Mouse (Mus musculus) forebrain, embryonic 11.5 days (tissue): Measurements from ENCODE around the gene C2cd2. TPM values are rescaled to one million over a fixed set of nuclear protein-coding genes. Genes with fewer than 3 reads are reported as not detected.
A peak's percentile ranks its signal among the peaks of the same experiment; 100 is the strongest.

ENCODE experiments used
- ATAC-seq: fragments of 200-750 bp; cut with Nextera tagmentation; replicated peaks from 2 replicates; pipeline ENCODE4 v1.8.0; 2017; ENCODE audit warnings: moderate TSS enrichment; ENCODE audit not compliant: low FRiP score
- DNase-seq: peaks from one replicate; pipeline ENCODE4 v3.0.0-alpha.2; 2017; ENCODE audit warnings: low spot score
- H3K27ac ChIP-seq: fragments of 300-500 bp; sonication (generic); 2 replicates; pipeline ENCODE4 v1.5.1; 2014; ENCODE audit warnings: low read depth, low read length
- H3K27me3 ChIP-seq: fragments of 300-500 bp; sonication (generic); 2 replicates; pipeline ENCODE4 v1.6.1; 2014; ENCODE audit warnings: mild to moderate bottlenecking, low read length, mixed read lengths; ENCODE audit not compliant: control insufficient read depth, insufficient read depth
- H3K36me3 ChIP-seq: fragments of 300-500 bp; sonication (generic); 2 replicates; pipeline ENCODE4 v1.6.1; 2014; ENCODE audit warnings: mild to moderate bottlenecking, low read length, moderate library complexity, mixed read lengths; ENCODE audit not compliant: control insufficient read depth, insufficient read depth
- H3K4me1 ChIP-seq: fragments of 300-500 bp; sonication (generic); replicated peaks from 2 replicates; pipeline ENCODE4 v1.6.1; 2014; ENCODE audit warnings: low read length, mixed read lengths; ENCODE audit not compliant: control insufficient read depth, insufficient read depth
- H3K4me2 ChIP-seq: fragments of 300-500 bp; sonication (generic); 2 replicates; pipeline ENCODE4 v1.6.1; 2014; ENCODE audit warnings: low read depth, mild to moderate bottlenecking, low read length, moderate library complexity, mixed read lengths; ENCODE audit not compliant: severe bottlenecking
- H3K4me3 ChIP-seq: fragments of 300-500 bp; sonication (generic); 2 replicates; pipeline ENCODE4 v1.5.1; 2014; ENCODE audit warnings: low read depth, low read length
- H3K9ac ChIP-seq: fragments of 300-500 bp; sonication (generic); 2 replicates; pipeline ENCODE4 v1.6.1; 2014; ENCODE audit warnings: low read length
- H3K9me3 ChIP-seq: fragments of 300-500 bp; sonication (generic); 2 replicates; pipeline ENCODE4 v1.6.1; 2016; ENCODE audit warnings: low read length, mixed read lengths; ENCODE audit not compliant: control insufficient read depth
- WGBS: fragments of 180-500 bp; shearing (Covaris S2); extraction: QIAGEN DNeasy Blood & Tissue Kit; methylation state at CpG from one replicate; pipeline ENCODE4 v1.1.7; 2014; 5-methylcytosine and 5-hydroxymethylcytosine counted together
- polyA plus RNA-seq: library from polyadenylated mRNA; unstranded; fragments of >200 nt; fragmentation: Nextera tagmentation; extraction: Ambion mirVana; gene quantifications from 2 replicates; pipeline ENCODE4 v1.2.1, GENCODE M21; 2014

The C2cd2 gene
- polyA plus RNA-seq, 1 experiment from 2014 or later = 14.7 TPM

DNA sequence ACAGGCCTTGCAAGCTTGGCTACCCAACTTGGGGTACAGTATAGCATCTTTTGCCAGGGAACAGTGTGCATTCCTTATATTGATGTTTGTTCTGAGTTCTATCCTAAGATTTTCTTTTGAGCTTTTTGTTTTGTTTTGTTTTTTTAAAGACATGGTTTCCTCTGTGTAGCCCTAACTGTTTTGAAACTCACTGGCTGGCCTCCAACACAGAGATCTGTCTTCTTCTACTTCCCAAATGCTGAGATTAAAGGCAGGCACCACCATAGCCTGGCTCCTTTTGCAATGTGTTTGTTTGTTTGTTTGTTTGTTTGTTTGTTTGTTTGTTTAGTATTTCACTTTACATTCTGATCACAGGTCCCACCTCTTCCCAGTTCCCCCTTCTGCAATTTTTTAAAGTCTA lies 32.2 kb downstream of the C2cd2 start:
- H3K4me1 ChIP-seq = no peaks in the 10 kb centered on the region
- H3K27me3 ChIP-seq = no peaks in the 10 kb centered on the region
- no peak overlapping the region for H3K4me3 ChIP-seq
- DNase-seq (no peak), ATAC-seq (no peak)
- H3K36me3 ChIP-seq = no peaks in the 10 kb centered on the region
- H3K27ac ChIP-seq = no peak overlapping the region
- no peak overlapping the region for H3K4me2 ChIP-seq
- H3K9ac ChIP-seq = no peak overlapping the region
- H3K9me3 ChIP-seq = no peaks in the 10 kb centered on the region

DNA sequence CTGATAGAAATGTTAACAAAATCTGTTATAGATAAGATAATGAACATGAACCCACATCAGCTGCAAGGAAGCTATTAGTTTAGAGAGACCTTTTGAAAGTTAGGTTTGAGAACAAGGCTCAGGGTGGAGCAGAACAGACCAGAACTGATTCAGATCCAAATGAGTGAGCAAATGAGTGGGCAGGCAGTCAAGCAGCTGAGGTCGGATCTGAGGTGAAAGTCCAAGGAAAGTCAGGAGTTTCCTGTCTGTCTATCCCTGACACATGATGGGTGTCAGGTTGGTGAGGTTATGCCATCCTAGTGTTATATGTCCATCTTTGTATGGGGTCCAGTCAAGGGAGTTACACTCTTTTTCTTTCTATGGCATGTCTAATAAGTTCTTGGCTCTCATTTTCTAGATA lies 32.9 kb downstream of the C2cd2 start:
- 71% methylated on average over 1 of the region's 1 CpGs for WGBS

DNA sequence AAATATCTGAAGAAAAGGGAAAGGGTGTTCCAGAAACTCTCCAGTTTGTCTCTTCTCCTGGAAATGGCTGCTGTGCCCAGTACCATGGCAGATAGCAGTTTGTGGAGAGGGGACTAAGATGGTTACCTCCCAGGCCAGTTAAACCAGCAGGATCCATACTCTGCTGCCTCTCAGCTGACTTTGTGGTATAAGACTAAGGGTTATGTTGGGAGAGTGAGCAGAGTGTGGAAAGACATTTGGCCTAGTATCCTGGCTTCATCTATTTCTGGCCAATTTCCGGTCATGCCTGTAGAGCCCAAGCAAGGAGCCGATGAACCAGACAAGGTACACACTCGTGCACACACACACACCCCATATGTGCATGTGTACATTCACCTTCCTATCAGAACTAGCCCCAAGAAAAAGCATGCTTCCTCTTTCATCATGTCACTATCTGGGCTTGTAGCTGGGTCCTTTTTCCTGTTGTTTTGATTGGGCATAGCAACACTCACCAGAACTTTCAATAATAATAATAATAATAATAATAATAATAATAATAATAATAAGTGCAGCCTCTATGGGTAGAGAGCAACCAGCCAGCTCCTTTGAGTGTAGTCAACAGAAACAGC lies 35.0 kb downstream of the C2cd2 start:
- Histone ChIP-seq H3K27me3 (no peaks in the 10 kb centered on the region), H3K27ac (no peak overlapping the region), H3K4me1 (no peaks in the 10 kb centered on the region), H3K36me3 (no peaks in the 10 kb centered on the region), H3K9ac (no peak overlapping the region), H3K9me3 (no peaks in the 10 kb centered on the region), H3K4me3 (no peak overlapping the region), H3K4me2 (no peak overlapping the region)
- 95% methylated on average over 3 of the region's 3 CpGs for WGBS
- DNase-seq (no peak), ATAC-seq (no peak)

More for the DNA sequence above, 32.9 kb downstream of the C2cd2 start:
- no peaks in the 10 kb centered on the region for H3K36me3 ChIP-seq
- H3K27me3 ChIP-seq = no peaks in the 10 kb centered on the region
- H3K9me3 ChIP-seq = no peaks in the 10 kb centered on the region
- H3K9ac ChIP-seq = no peak overlapping the region
- H3K4me3 ChIP-seq = no peak overlapping the region
- ATAC-seq = no peak
- no peak overlapping the region for H3K27ac ChIP-seq
- H3K4me2 ChIP-seq = no peak overlapping the region
- no peak for DNase-seq
- no peaks in the 10 kb centered on the region for H3K4me1 ChIP-seq

DNA sequence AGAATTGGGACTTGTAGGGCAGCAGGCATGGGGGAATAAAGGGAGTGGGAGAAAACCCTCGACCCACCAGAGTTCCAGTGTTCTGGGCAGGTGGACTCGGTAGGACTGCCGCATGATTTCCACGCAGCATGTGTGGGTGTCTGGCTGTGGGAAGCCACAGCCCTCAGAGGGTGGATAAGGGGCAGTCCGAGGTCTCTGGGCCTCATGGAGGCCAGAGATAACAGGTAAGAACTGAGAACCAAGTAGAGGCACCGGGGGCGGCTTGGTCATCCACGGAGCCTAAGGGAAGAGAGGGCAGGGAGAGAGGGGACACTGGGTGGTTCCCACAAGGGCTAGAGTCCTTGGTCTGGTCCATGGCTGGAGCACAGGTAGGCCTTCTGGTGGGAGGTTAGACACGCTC lies 36.0 kb downstream of the C2cd2 start:
- Histone ChIP-seq H3K4me3 (no peak overlapping the region), H3K9ac (no peak overlapping the region), H3K27ac (no peak overlapping the region), H3K4me2 (no peak overlapping the region), H3K27me3 (no peaks in the 10 kb centered on the region), H3K9me3 (no peaks in the 10 kb centered on the region), H3K4me1 (peaks cover 2% of the 10 kb centered on the region; the same call in 1 of the 2 replicates), H3K36me3 (no peaks in the 10 kb centered on the region)
- 88% methylated on average over 9 of the region's 9 CpGs for WGBS
- DNase-seq = no peak
- ATAC-seq = no peak

DNA sequence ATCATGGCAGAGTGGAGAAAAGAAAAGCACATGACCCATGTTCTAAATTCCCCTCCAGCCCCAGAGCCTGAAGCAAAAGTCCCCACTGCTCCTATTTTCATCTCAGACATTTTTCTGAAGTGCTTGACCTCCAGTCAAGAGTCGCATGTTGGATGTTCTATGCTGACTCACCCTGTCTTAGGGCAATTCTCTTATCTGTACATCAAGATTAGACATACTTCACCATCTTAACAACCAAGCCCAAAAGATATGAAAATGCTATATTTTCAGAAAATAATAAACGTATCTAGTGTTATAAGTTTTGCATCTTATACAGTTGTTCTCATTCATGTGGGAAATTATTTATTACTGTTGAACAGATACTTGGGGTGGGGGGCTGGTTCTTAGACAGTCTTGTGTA lies 36.6 kb downstream of the C2cd2 start:
- ATAC-seq = no peak
- WGBS = 83% methylated on average over 2 of the region's 2 CpGs
- H3K36me3 ChIP-seq = no peaks in the 10 kb centered on the region

DNA sequence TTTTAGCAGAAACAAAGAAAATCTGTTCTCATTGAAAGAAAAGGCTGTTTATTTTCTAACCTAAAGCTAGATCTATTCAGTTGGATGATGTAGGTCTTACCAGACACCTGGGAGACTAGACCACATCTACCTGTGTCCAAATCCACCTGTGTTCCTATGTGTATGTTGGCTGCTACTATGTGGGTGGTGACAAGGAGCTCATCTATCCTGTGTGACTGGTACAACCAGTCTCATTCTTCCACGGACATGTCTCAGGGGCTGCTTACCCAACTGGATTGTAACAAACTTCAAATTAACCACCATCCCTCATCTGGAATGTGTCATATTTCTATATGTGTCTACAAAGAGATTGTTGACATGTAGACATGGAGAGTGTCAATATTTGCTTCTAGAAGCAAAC lies 38.7 kb downstream of the C2cd2 start:
- H3K4me3 ChIP-seq = no peak overlapping the region
- H3K4me2 ChIP-seq = no peak overlapping the region
- no peak for DNase-seq
- no peak for ATAC-seq
- H3K36me3 ChIP-seq = no peaks in the 10 kb centered on the region
- peaks cover 2% of the 10 kb centered on the region; the same call in 1 of the 2 replicates for H3K4me1 ChIP-seq
- H3K9me3 ChIP-seq = no peaks in the 10 kb centered on the region
- no peaks in the 10 kb centered on the region for H3K27me3 ChIP-seq
- no peak overlapping the region for H3K9ac ChIP-seq
- no peak overlapping the region for H3K27ac ChIP-seq
- WGBS = 69% methylated on average over 1 of the region's 1 CpGs

More for the DNA sequence above, 36.6 kb downstream of the C2cd2 start:
- Histone ChIP-seq H3K4me3 (no peak overlapping the region), H3K9me3 (no peaks in the 10 kb centered on the region), H3K4me1 (peaks cover 2% of the 10 kb centered on the region; the same call in 1 of the 2 replicates), H3K9ac (no peak overlapping the region), H3K4me2 (no peak overlapping the region), H3K27ac (no peak overlapping the region), H3K27me3 (no peaks in the 10 kb centered on the region)
- no peak for DNase-seq

DNA sequence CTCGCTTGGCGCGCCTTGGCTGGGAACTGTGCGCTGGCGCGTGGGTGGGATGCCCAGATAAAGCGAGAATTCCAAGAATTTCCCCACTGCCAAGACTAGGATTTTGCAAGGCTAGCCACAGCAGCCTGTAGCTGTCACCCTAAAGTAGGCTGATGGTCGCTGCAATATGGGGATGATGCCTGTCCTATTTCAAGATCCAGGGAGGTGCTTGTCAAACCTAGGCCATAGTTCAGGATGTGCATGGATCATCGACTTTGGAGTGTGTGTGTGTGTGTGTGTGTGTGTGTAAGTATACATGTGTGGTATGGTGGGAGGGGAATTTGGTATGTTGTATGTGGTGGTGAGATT lies 39.6 kb downstream of the C2cd2 start:
- H3K9me3 ChIP-seq = no peaks in the 10 kb centered on the region
- peak overlapping the region; percentile 97 for H3K4me2 ChIP-seq
- WGBS = under 1% methylated on average over 9 of the region's 9 CpGs
- H3K4me1 ChIP-seq = peaks cover 2% of the 10 kb centered on the region; the same call in 1 of the 2 replicates
- ATAC-seq = no peak; the same call in 1 of the 2 replicates
- no peak for DNase-seq
- no peaks in the 10 kb centered on the region for H3K27me3 ChIP-seq
- H3K9ac ChIP-seq = peak overlapping the region; percentile 72
- peak overlapping the region; percentile 65 for H3K4me3 ChIP-seq
- no peak overlapping the region for H3K27ac ChIP-seq
- H3K36me3 ChIP-seq = no peaks in the 10 kb centered on the region

DNA sequence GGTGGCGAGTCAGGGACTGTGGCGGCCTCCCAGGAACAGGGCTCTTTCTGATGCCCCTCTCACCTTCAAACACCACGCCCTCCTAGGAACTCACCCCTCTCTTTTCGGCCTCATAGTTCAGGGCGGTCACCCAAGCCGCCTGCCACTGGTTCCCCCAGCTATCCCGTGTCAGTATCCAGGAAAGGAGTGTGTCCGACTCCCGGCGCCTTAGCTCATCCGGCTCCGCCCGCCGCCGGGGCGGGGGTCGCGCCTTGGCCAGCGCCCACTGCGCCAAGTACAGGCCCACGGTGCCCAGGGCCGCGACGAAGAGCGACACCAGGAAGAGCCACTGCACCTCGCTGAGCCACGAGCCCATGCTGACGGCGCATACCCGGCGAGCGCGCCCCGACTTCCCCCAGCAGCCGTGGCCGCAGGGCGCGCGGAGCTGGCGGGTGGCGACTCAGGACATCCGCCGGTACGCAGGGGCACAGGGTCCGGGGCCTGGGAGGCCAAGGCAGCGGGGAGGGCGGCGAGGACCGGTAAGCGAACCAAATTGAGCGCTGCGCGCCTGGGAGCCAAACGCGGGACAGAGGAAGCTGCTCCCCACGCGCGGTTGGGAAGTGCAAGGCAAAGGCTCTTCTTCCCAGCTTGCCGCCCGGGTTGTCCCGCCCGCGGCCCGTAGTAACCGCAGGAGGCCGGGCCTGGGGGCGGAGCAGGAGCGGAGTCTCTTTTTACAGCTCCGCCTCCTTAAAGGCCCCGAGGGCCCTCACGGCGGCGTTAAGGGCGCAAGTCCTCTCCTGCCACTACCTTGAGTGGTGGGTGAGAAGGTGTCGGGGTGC lies 40.2 kb downstream of the C2cd2 start:
- Histone ChIP-seq H3K36me3 (no peaks in the 10 kb centered on the region), H3K4me3 (peak overlapping the region; percentile 65), H3K9me3 (no peaks in the 10 kb centered on the region), H3K9ac (peak overlapping the region; percentile 72), H3K4me2 (peak overlapping the region; percentile 97), H3K27ac (peak overlapping the region; percentile 9; the same call in 1 of the 2 replicates), H3K4me1 (peaks cover 2% of the 10 kb centered on the region; the same call in 1 of the 2 replicates), H3K27me3 (no peaks in the 10 kb centered on the region)
- peak; percentile 86 for DNase-seq
- WGBS = under 1% methylated on average over 74 of the region's 75 CpGs
- ATAC-seq = peak; percentile 92
